Mouse (Mus musculus) midbrain, embryonic 13.5 days (tissue): Measurements from ENCODE around the gene Fkbp11. TPM values are rescaled to one million over a fixed set of nuclear protein-coding genes. Genes with fewer than 3 reads are reported as not detected.

ENCODE experiments used
- polyA plus RNA-seq: library from polyadenylated mRNA; unstranded; fragments of >200 nt; fragmentation: Nextera tagmentation; extraction: Ambion mirVana; gene quantifications from 2 replicates; pipeline ENCODE4 v1.2.1, GENCODE M21; 2015

Fkbp11 gene
- polyA plus RNA-seq, 1 experiment from 2014 or later, result 4.1 TPM

Other genes starting within 250 kb of the Fkbp11 start
- gene Lalba, start 245.5 kb downstream of the Fkbp11 start, polyA plus RNA-seq, result not detected in 2 replicates
- gene Olfr279, start 235.8 kb downstream of the Fkbp11 start, polyA plus RNA-seq, result not detected in 2 replicates
- 149 and 152 TPM in 2 replicates for gene Kansl2, start 193.9 kb downstream of the Fkbp11 start, polyA plus RNA-seq
- gene Ccnt1, start 157.3 kb downstream of the Fkbp11 start, polyA plus RNA-seq, result 72.7 and 75.1 TPM in 2 replicates
- gene 4930415O20Rik, start 157.2 kb downstream of the Fkbp11 start, polyA plus RNA-seq, result 0.67 TPM in 1 of 2 replicates, not detected in the other
- gene Adcy6, start 118.1 kb downstream of the Fkbp11 start, polyA plus RNA-seq, result 10.6 and 13.0 TPM in 2 replicates
- 139 and 157 TPM in 2 replicates for gene Cacnb3, start 97.4 kb downstream of the Fkbp11 start, polyA plus RNA-seq
- 28.6 and 29.5 TPM in 2 replicates for gene Ddx23, start 65.3 kb downstream of the Fkbp11 start, polyA plus RNA-seq
- 10.2 and 12.7 TPM in 2 replicates for gene Rnd1, start 50.7 kb downstream of the Fkbp11 start, polyA plus RNA-seq
- 2.6 and 3.2 TPM in 2 replicates for gene Ccdc65, start 20.0 kb downstream of the Fkbp11 start, polyA plus RNA-seq
- 57.5 and 66.0 TPM in 2 replicates for gene Arf3, start 35.0 kb upstream of the Fkbp11 start, polyA plus RNA-seq
- 0.24 TPM in 1 of 2 replicates, not detected in the other for gene Wnt10b, start 50.0 kb upstream of the Fkbp11 start, polyA plus RNA-seq
- 4.0 and 8.6 TPM in 2 replicates for gene Wnt1, start 61.7 kb upstream of the Fkbp11 start, polyA plus RNA-seq
- gene Ddn, start 81.3 kb upstream of the Fkbp11 start, polyA plus RNA-seq, result 0.50 and 1.2 TPM in 2 replicates
- 83.3 and 89.9 TPM in 2 replicates for gene Prkag1, start 103.3 kb upstream of the Fkbp11 start, polyA plus RNA-seq
- gene Kmt2d, start 143.0 kb upstream of the Fkbp11 start, polyA plus RNA-seq, result 13.1 and 13.9 TPM in 2 replicates
- 33.0 and 33.9 TPM in 2 replicates for gene Rhebl1, start 166.3 kb upstream of the Fkbp11 start, polyA plus RNA-seq
- 0.48 and 0.82 TPM in 2 replicates for gene Dhh, start 170.3 kb upstream of the Fkbp11 start, polyA plus RNA-seq
- 40.7 and 50.1 TPM in 2 replicates for gene Lmbr1l, start 190.0 kb upstream of the Fkbp11 start, polyA plus RNA-seq
- 1,161 and 1,231 TPM in 2 replicates for gene Tuba1b, start 206.4 kb upstream of the Fkbp11 start, polyA plus RNA-seq
- gene Gm49450, start 225.4 kb upstream of the Fkbp11 start, polyA plus RNA-seq, result not detected in 2 replicates
- 15,883 and 15,999 TPM in 2 replicates for gene Tuba1a, start 225.5 kb upstream of the Fkbp11 start, polyA plus RNA-seq